Mouse (Mus musculus) limb, embryonic 10.5 days (tissue): ENCODE results near the gene Tpk1. TPM values are rescaled to one million over a fixed set of nuclear protein-coding genes. Genes with fewer than 3 reads are reported as not detected.

ENCODE experiments used
- DNase-seq: peaks from one replicate; pipeline ENCODE4 v3.0.0-alpha.2; 2017; ENCODE audit warnings: low spot score
- H3K27ac ChIP-seq: fragments of 300-500 bp; sonication (generic); 2 replicates; pipeline ENCODE4 v1.5.1; 2016; ENCODE audit warnings: mild to moderate bottlenecking
- H3K27me3 ChIP-seq: fragments of 300-500 bp; sonication (generic); 2 replicates; pipeline ENCODE4 v1.6.1; 2016; ENCODE audit warnings: low read depth, mild to moderate bottlenecking; ENCODE audit not compliant: poor library complexity, severe bottlenecking
- H3K36me3 ChIP-seq: fragments of 300-500 bp; sonication (generic); 2 replicates; pipeline ENCODE4 v1.6.1; 2016; ENCODE audit warnings: mild to moderate bottlenecking, moderate library complexity
- H3K4me1 ChIP-seq: fragments of 300-500 bp; sonication (generic); 2 replicates; pipeline ENCODE4 v1.6.1; 2016
- H3K4me3 ChIP-seq: fragments of 300-500 bp; sonication (generic); 2 replicates; pipeline ENCODE4 v1.5.1; 2016; ENCODE audit warnings: mild to moderate bottlenecking, moderate library complexity
- H3K9me3 ChIP-seq: fragments of 300-500 bp; sonication (generic); replicated peaks from 2 replicates; pipeline ENCODE4 v1.6.1; 2016; ENCODE audit warnings: mild to moderate bottlenecking
- WGBS: fragments of 180-500 bp; shearing (Covaris S2); methylation state at CpG from one replicate; pipeline ENCODE4 v1.1.7; 2016; 5-methylcytosine and 5-hydroxymethylcytosine counted together
- polyA plus RNA-seq: library from polyadenylated mRNA; unstranded; fragments of >200 nt; fragmentation: Nextera tagmentation; extraction: Ambion mirVana; gene quantifications from 2 replicates; pipeline ENCODE4 v1.2.1, GENCODE M21; 2016

Tpk1 gene
- polyA plus RNA-seq, 1 experiment from 2014 or later: 7.9 TPM

- H3K36me3 ChIP-seq: no peaks in the 10 kb centered on the region
- H3K27ac ChIP-seq: no peak overlapping the region
- H3K4me3 ChIP-seq: no peak overlapping the region
- H3K9me3 ChIP-seq: no peaks in the 10 kb centered on the region
- H3K4me1 ChIP-seq: peaks cover 7% of the 10 kb centered on the region; the same call in 1 of the 2 replicates
- H3K27me3 ChIP-seq: no peaks in the 10 kb centered on the region
- DNase-seq: no peak
- WGBS: 94% methylated on average over 2 of the region's 2 CpGs
Measured at GRCm38 (mm10) chr6:43661822-43662221, 4.3 kb downstream of the Tpk1 start.

- Histone ChIP-seq H3K36me3 (no peaks in the 10 kb centered on the region), H3K4me1 (no peaks in the 10 kb centered on the region), H3K9me3 (no peaks in the 10 kb centered on the region), H3K27me3 (no peaks in the 10 kb centered on the region), H3K4me3 (no peak overlapping the region), H3K27ac (no peak overlapping the region)
- WGBS: 94% methylated on average over 4 of the region's 4 CpGs
- no peak for DNase-seq
Measured at GRCm38 (mm10) chr6:43658290-43658689, 7.8 kb downstream of the Tpk1 start.

- 88% methylated on average over 3 of the region's 3 CpGs for WGBS
- no peaks in the 10 kb centered on the region for H3K4me1 ChIP-seq
- H3K27me3 ChIP-seq: no peaks in the 10 kb centered on the region
- no peaks in the 10 kb centered on the region for H3K36me3 ChIP-seq
- DNase-seq: no peak
- H3K9me3 ChIP-seq: no peaks in the 10 kb centered on the region
- no peak overlapping the region for H3K4me3 ChIP-seq
- H3K27ac ChIP-seq: no peak overlapping the region
Measured at GRCm38 (mm10) chr6:43657845-43658244, 8.2 kb downstream of the Tpk1 start.

- H3K9me3 ChIP-seq: no peaks in the 10 kb centered on the region
- 85% methylated on average over 8 of the region's 8 CpGs for WGBS
- H3K4me3 ChIP-seq: no peak overlapping the region
- H3K36me3 ChIP-seq: no peaks in the 10 kb centered on the region
- no peak overlapping the region for H3K27ac ChIP-seq
- H3K4me1 ChIP-seq: no peaks in the 10 kb centered on the region
- DNase-seq: no peak
- H3K27me3 ChIP-seq: no peaks in the 10 kb centered on the region
Measured at GRCm38 (mm10) chr6:43654876-43655456, 11.1 kb downstream of the Tpk1 start.

- no peak overlapping the region for H3K27ac ChIP-seq
- DNase-seq: no peak
- no peaks in the 10 kb centered on the region for H3K36me3 ChIP-seq
- no peaks in the 10 kb centered on the region for H3K9me3 ChIP-seq
- WGBS: 99% methylated on average over 2 of the region's 2 CpGs
- no peaks in the 10 kb centered on the region for H3K27me3 ChIP-seq
- H3K4me1 ChIP-seq: no peaks in the 10 kb centered on the region
- H3K4me3 ChIP-seq: no peak overlapping the region
Measured at GRCm38 (mm10) chr6:43649516-43649915, 16.6 kb downstream of the Tpk1 start.

- Histone ChIP-seq H3K27ac (no peak overlapping the region), H3K4me1 (no peaks in the 10 kb centered on the region), H3K4me3 (no peak overlapping the region), H3K36me3 (no peaks in the 10 kb centered on the region), H3K27me3 (no peaks in the 10 kb centered on the region), H3K9me3 (no peaks in the 10 kb centered on the region)
- DNase-seq: no peak
- WGBS: 93% methylated on average over 2 of the region's 2 CpGs
Measured at GRCm38 (mm10) chr6:43645674-43646073, 20.4 kb downstream of the Tpk1 start.

- Histone ChIP-seq H3K4me1 (no peaks in the 10 kb centered on the region), H3K27me3 (no peaks in the 10 kb centered on the region), H3K4me3 (no peak overlapping the region), H3K9me3 (no peaks in the 10 kb centered on the region), H3K27ac (no peak overlapping the region), H3K36me3 (no peaks in the 10 kb centered on the region)
- no peak for DNase-seq
- 97% methylated on average over 1 of the region's 1 CpGs for WGBS
Measured at GRCm38 (mm10) chr6:43645105-43645504, 21.0 kb downstream of the Tpk1 start.

GRCm38 (mm10) chr6:43643718-43644117 lies 22.4 kb downstream of the Tpk1 start:
- Histone ChIP-seq H3K27me3 (no peaks in the 10 kb centered on the region), H3K4me1 (no peaks in the 10 kb centered on the region), H3K27ac (no peak overlapping the region), H3K9me3 (no peaks in the 10 kb centered on the region), H3K36me3 (no peaks in the 10 kb centered on the region), H3K4me3 (no peak overlapping the region)
- WGBS: 88% methylated on average over 6 of the region's 6 CpGs
- DNase-seq: no peak

- no peaks in the 10 kb centered on the region for H3K36me3 ChIP-seq
- no peak for DNase-seq
Measured at GRCm38 (mm10) chr6:43642375-43642774, 23.7 kb downstream of the Tpk1 start.

GRCm38 (mm10) chr6:43640621-43641020 lies 25.5 kb downstream of the Tpk1 start:
- no peaks in the 10 kb centered on the region for H3K4me1 ChIP-seq
- H3K9me3 ChIP-seq: no peaks in the 10 kb centered on the region
- H3K36me3 ChIP-seq: no peaks in the 10 kb centered on the region
- H3K27me3 ChIP-seq: no peaks in the 10 kb centered on the region
- DNase-seq: no peak
- H3K27ac ChIP-seq: no peak overlapping the region
- no peak overlapping the region for H3K4me3 ChIP-seq

More at GRCm38 (mm10) chr6:43642375-43642774, 23.7 kb downstream of the Tpk1 start:
- Histone ChIP-seq H3K27me3 (no peaks in the 10 kb centered on the region), H3K4me3 (no peak overlapping the region), H3K4me1 (no peaks in the 10 kb centered on the region), H3K27ac (no peak overlapping the region), H3K9me3 (no peaks in the 10 kb centered on the region)
- 86% methylated on average over 5 of the region's 5 CpGs for WGBS

- no peaks in the 10 kb centered on the region for H3K27me3 ChIP-seq
- H3K36me3 ChIP-seq: no peaks in the 10 kb centered on the region
- DNase-seq: no peak
- WGBS: 92% methylated on average over 1 of the region's 1 CpGs
- H3K4me1 ChIP-seq: no peaks in the 10 kb centered on the region
- no peak overlapping the region for H3K4me3 ChIP-seq
- no peak overlapping the region for H3K27ac ChIP-seq
- H3K9me3 ChIP-seq: no peaks in the 10 kb centered on the region
Measured at GRCm38 (mm10) chr6:43638865-43639264, 27.2 kb downstream of the Tpk1 start.

- no peaks in the 10 kb centered on the region for H3K36me3 ChIP-seq
- no peaks in the 10 kb centered on the region for H3K27me3 ChIP-seq
- no peak overlapping the region for H3K27ac ChIP-seq
- no peaks in the 10 kb centered on the region for H3K9me3 ChIP-seq
- H3K4me1 ChIP-seq: no peaks in the 10 kb centered on the region
- H3K4me3 ChIP-seq: no peak overlapping the region
- DNase-seq: no peak
- 93% methylated on average over 3 of the region's 3 CpGs for WGBS
Measured at GRCm38 (mm10) chr6:43638119-43638518, 28.0 kb downstream of the Tpk1 start.

- WGBS: 90% methylated on average over 11 of the region's 11 CpGs
- H3K4me1 ChIP-seq: no peaks in the 10 kb centered on the region
- no peak for DNase-seq
- no peak overlapping the region for H3K4me3 ChIP-seq
- H3K9me3 ChIP-seq: no peaks in the 10 kb centered on the region
- H3K27ac ChIP-seq: no peak overlapping the region
- H3K36me3 ChIP-seq: no peaks in the 10 kb centered on the region
- H3K27me3 ChIP-seq: no peaks in the 10 kb centered on the region
Measured at GRCm38 (mm10) chr6:43636980-43637638, 29.0 kb downstream of the Tpk1 start.
